Mouse (Mus musculus) limb, embryonic 10.5 days (tissue): ENCODE data around the gene Pax7. TPM values are rescaled to one million over a fixed set of nuclear protein-coding genes. Genes with fewer than 3 reads are reported as not detected.

Experiments
- polyA plus RNA-seq: library from polyadenylated mRNA; unstranded; fragments of >200 nt; fragmentation: Nextera tagmentation; extraction: Ambion mirVana; gene quantifications from 2 replicates; pipeline ENCODE4 v1.2.1, GENCODE M21; 2016

Pax7 gene
- polyA plus RNA-seq, 1 experiment from 2014 or later = 0.14 TPM

Other genes starting within 250 kb of the Pax7 start
- not detected in 2 replicates for gene Gm21969, start 230.3 kb downstream of the Pax7 start, polyA plus RNA-seq
- gene Aldh4a1, start 210.7 kb downstream of the Pax7 start, polyA plus RNA-seq = 25.5 and 26.0 TPM in 2 replicates
- gene Tas1r2, start 180.0 kb downstream of the Pax7 start, polyA plus RNA-seq = not detected in 2 replicates
- gene Klhdc7a, start 134.5 kb upstream of the Pax7 start, polyA plus RNA-seq = 0.11 and 0.19 TPM in 2 replicates